Mouse (Mus musculus): ENCODE data around the gene Cadps. TPM values are rescaled to one million over a fixed set of nuclear protein-coding genes. Genes with fewer than 3 reads are reported as not detected.

Gene Cadps
- polyA plus RNA-seq, 1 experiment = not detected

DNA sequence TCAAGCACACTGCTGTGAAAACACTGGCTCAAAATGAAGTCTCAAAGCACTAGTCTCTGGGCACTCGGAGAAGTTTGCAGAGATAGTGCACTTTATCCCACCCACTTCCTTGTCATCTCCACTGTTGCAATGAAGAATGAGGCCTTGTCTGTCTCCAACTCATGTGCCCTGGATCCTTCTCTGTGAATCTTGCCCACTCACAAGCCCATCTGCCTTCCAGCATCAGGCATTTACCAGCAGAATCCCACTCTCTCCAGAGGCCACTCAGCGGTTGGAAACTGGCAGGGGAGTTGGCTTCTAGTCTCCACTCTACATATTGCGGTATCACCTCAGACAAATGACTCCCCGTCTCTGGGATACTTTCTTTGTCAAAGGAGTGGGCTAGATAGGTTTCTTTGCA, 384.9 kb downstream of the Cadps start:
- Histone ChIP-seq H3K4me3 (ENCODE audit: insufficient read depth, poor library complexity, severe bottlenecking) (no peak overlapping the region), H3ac (ENCODE audit: control insufficient read depth, insufficient read length, low read depth) (no peak overlapping the region), H3K79me3 (ENCODE audit: low read depth) (no peaks in the 10 kb centered on the region), H3K79me2 (ENCODE audit: control insufficient read depth, insufficient read depth) (no peaks in the 10 kb centered on the region), H3K36me3 (ENCODE audit: control insufficient read depth, insufficient read depth) (no peaks in the 10 kb centered on the region), H3K27me3 (ENCODE audit: control insufficient read depth, insufficient read depth, insufficient read length) (no peaks in the 10 kb centered on the region)
- TF ChIP-seq MYOG (IDR thresholded peaks at IDR 0.05; ENCODE audit: control insufficient read depth, extremely low read depth, insufficient read length) (no peak), CTCF (IDR thresholded peaks at IDR 0.05; ENCODE audit: control insufficient read depth, insufficient read depth, insufficient read length) (no peak), USF1 (IDR thresholded peaks at IDR 0.05; ENCODE audit: low read depth) (no peak), MYOD1 (IDR thresholded peaks at IDR 0.05; ENCODE audit: control insufficient read depth, insufficient read length, low read depth) (no peak), FOSL1 (IDR thresholded peaks at IDR 0.05; ENCODE audit: insufficient read depth, low read length, poor library complexity, severe bottlenecking) (no peak), MAX (IDR thresholded peaks at IDR 0.05) (no peak), CEBPB (IDR thresholded peaks at IDR 0.05; ENCODE audit: low read depth) (no peak)

DNA sequence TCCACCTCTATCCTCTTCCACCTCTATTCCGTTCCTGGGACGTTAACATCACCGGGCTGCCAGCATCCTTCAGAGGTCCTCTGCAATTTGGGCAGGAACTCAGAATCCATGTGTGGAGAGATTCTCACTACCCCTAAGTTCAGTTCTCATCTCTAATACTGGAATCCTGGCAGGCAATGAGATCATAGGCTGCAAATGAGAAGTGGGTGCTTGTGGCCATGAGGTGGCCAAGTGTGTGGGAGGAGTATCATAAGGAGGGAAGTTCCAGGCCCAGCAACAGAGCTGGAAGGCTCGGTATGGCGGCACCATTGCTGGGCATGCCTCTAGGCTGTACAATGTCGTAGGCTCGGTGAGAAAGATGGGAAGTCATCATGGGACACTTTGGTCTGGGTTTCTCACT, 385.5 kb downstream of the Cadps start:
- no peaks in the 10 kb centered on the region for H3K79me2 ChIP-seq (ENCODE audit: control insufficient read depth, insufficient read depth)
- H3K36me3 ChIP-seq (ENCODE audit: control insufficient read depth, insufficient read depth) = no peaks in the 10 kb centered on the region
- H3K4me3 ChIP-seq (ENCODE audit: insufficient read depth, poor library complexity, severe bottlenecking) = no peak overlapping the region
- no peaks in the 10 kb centered on the region for H3K79me3 ChIP-seq (ENCODE audit: low read depth)
- TF ChIP-seq MAX (IDR thresholded peaks at IDR 0.05) (no peak), CTCF (IDR thresholded peaks at IDR 0.05; ENCODE audit: control insufficient read depth, insufficient read depth, insufficient read length) (no peak), MYOD1 (IDR thresholded peaks at IDR 0.05; ENCODE audit: control insufficient read depth, insufficient read length, low read depth) (no peak), USF1 (IDR thresholded peaks at IDR 0.05; ENCODE audit: low read depth) (no peak), CEBPB (IDR thresholded peaks at IDR 0.05; ENCODE audit: low read depth) (no peak), FOSL1 (IDR thresholded peaks at IDR 0.05; ENCODE audit: insufficient read depth, low read length, poor library complexity, severe bottlenecking) (no peak), MYOG (IDR thresholded peaks at IDR 0.05; ENCODE audit: control insufficient read depth, extremely low read depth, insufficient read length) (no peak)
- H3ac ChIP-seq (ENCODE audit: control insufficient read depth, insufficient read length, low read depth) = no peak overlapping the region
- no peaks in the 10 kb centered on the region for H3K27me3 ChIP-seq (ENCODE audit: control insufficient read depth, insufficient read depth, insufficient read length)

DNA sequence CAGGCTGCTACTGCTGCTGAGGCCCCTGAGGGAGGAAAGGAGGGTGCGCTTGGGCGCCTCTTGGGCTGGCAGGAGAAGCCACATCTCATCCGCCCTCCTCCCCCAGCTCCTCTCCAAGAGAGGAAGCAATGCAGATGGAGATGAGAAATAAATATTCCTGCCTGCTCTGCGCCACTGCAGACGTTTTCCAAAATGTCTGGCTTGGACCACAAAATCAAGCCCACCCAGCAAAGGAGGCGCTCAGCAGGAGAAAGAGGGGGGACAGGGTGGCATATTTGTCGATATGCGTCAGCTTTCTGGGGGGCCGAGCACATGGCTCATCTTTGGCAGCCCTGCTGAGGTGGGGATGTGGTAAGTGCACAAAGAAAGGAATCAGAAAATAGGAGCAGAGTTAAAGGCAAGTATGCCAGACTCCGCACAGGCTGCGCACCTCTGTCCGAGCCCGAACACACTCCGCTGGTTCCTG, 385.9 kb downstream of the Cadps start:
- H3K79me3 ChIP-seq (ENCODE audit: low read depth) = no peaks in the 10 kb centered on the region
- no peak overlapping the region for H3K4me3 ChIP-seq (ENCODE audit: insufficient read depth, poor library complexity, severe bottlenecking)

DNA sequence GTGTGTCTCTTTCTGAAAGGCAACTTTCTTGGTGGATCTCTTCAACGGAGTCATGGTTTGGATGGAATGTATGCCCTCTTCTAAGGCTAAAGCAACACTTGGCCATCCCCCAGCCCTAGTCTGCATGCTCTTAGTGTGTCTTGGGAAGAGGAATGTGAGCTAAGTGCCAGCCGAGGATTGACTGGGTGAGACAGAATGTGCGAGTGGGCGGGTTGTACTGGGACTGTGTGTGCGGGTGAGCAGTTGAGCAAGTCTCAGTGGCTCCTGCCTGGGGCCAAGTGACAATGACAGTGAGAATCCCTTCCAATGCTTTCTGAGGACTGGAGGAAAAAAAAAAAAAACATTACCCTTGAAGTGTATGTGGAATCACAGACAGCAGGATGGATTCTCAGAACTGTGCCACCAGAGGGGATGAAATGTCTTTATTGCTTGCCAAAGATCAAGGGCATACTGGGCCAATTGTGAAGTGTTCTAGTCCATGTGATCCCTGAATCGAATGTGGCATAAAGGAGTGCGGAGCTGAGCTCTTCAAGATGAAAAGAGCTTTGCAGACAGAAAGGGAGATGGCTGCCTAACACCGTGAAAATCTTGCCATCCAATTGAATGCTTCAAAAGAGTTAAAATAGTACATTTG, 394.7 kb downstream of the Cadps start:
- H3K27me3 ChIP-seq (ENCODE audit: control insufficient read depth, insufficient read depth, insufficient read length) = no peaks in the 10 kb centered on the region
- H3K79me3 ChIP-seq (ENCODE audit: low read depth) = no peaks in the 10 kb centered on the region
- no peaks in the 10 kb centered on the region for H3K36me3 ChIP-seq (ENCODE audit: control insufficient read depth, insufficient read depth)
- TF ChIP-seq FOSL1 (IDR thresholded peaks at IDR 0.05; ENCODE audit: insufficient read depth, low read length, poor library complexity, severe bottlenecking) (no peak), MYOG (IDR thresholded peaks at IDR 0.05; ENCODE audit: control insufficient read depth, extremely low read depth, insufficient read length) (no peak), MYOD1 (IDR thresholded peaks at IDR 0.05; ENCODE audit: control insufficient read depth, insufficient read length, low read depth) (no peak), USF1 (IDR thresholded peaks at IDR 0.05; ENCODE audit: low read depth) (no peak), CEBPB (IDR thresholded peaks at IDR 0.05; ENCODE audit: low read depth) (no peak), CTCF (IDR thresholded peaks at IDR 0.05; ENCODE audit: control insufficient read depth, insufficient read depth, insufficient read length) (no peak), MAX (IDR thresholded peaks at IDR 0.05) (no peak)
- H3K4me3 ChIP-seq (ENCODE audit: insufficient read depth, poor library complexity, severe bottlenecking) = no peak overlapping the region
- H3K79me2 ChIP-seq (ENCODE audit: control insufficient read depth, insufficient read depth) = no peaks in the 10 kb centered on the region
- no peak overlapping the region for H3ac ChIP-seq (ENCODE audit: control insufficient read depth, insufficient read length, low read depth)

More for the DNA sequence above, 385.9 kb downstream of the Cadps start:
- H3ac ChIP-seq (ENCODE audit: control insufficient read depth, insufficient read length, low read depth) = no peak overlapping the region
- H3K27me3 ChIP-seq (ENCODE audit: control insufficient read depth, insufficient read depth, insufficient read length) = no peaks in the 10 kb centered on the region
- no peaks in the 10 kb centered on the region for H3K79me2 ChIP-seq (ENCODE audit: control insufficient read depth, insufficient read depth)
- no peaks in the 10 kb centered on the region for H3K36me3 ChIP-seq (ENCODE audit: control insufficient read depth, insufficient read depth)
- TF ChIP-seq USF1 (IDR thresholded peaks at IDR 0.05; ENCODE audit: low read depth) (no peak), MYOG (IDR thresholded peaks at IDR 0.05; ENCODE audit: control insufficient read depth, extremely low read depth, insufficient read length) (no peak), CEBPB (IDR thresholded peaks at IDR 0.05; ENCODE audit: low read depth) (no peak), CTCF (IDR thresholded peaks at IDR 0.05; ENCODE audit: control insufficient read depth, insufficient read depth, insufficient read length) (no peak), MYOD1 (IDR thresholded peaks at IDR 0.05; ENCODE audit: control insufficient read depth, insufficient read length, low read depth) (no peak), FOSL1 (IDR thresholded peaks at IDR 0.05; ENCODE audit: insufficient read depth, low read length, poor library complexity, severe bottlenecking) (no peak), MAX (IDR thresholded peaks at IDR 0.05) (no peak)

DNA sequence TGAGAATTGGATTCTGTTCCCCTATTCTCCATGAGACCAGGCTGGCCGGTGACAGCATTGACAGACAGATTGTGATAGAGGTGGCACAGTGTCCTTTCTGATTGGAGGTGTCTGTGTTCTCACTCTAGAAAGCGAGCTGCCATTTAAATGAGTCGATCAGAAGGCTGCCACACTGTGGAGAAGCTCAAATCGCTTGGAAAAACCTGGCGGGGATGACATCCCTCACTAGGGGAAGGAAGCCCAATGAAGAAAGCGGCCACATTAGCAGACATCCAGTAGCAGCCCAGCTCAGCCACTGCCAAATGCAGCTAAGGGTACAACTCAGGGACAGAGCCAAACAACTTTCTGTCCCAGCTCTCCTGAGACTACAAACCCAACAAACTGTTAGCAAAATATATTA, 397.6 kb downstream of the Cadps start:
- Histone ChIP-seq H3K27me3 (ENCODE audit: control insufficient read depth, insufficient read depth, insufficient read length) (no peaks in the 10 kb centered on the region), H3K79me2 (ENCODE audit: control insufficient read depth, insufficient read depth) (no peaks in the 10 kb centered on the region), H3ac (ENCODE audit: control insufficient read depth, insufficient read length, low read depth) (no peak overlapping the region), H3K36me3 (ENCODE audit: control insufficient read depth, insufficient read depth) (no peaks in the 10 kb centered on the region), H3K4me3 (ENCODE audit: insufficient read depth, poor library complexity, severe bottlenecking) (no peak overlapping the region), H3K79me3 (ENCODE audit: low read depth) (no peaks in the 10 kb centered on the region)
- no peak for TF ChIP-seq CEBPB (IDR thresholded peaks at IDR 0.05; ENCODE audit: low read depth)
- TF ChIP-seq MYOD1 (IDR thresholded peaks at IDR 0.05; ENCODE audit: control insufficient read depth, insufficient read length, low read depth) = no peak
- TF ChIP-seq MAX (IDR thresholded peaks at IDR 0.05) = no peak
- TF ChIP-seq FOSL1 (IDR thresholded peaks at IDR 0.05; ENCODE audit: insufficient read depth, low read length, poor library complexity, severe bottlenecking) = no peak
- TF ChIP-seq USF1 (IDR thresholded peaks at IDR 0.05; ENCODE audit: low read depth) = no peak
- TF ChIP-seq CTCF (IDR thresholded peaks at IDR 0.05; ENCODE audit: control insufficient read depth, insufficient read depth, insufficient read length) = no peak
- no peak for TF ChIP-seq MYOG (IDR thresholded peaks at IDR 0.05; ENCODE audit: control insufficient read depth, extremely low read depth, insufficient read length)
